Mouse (Mus musculus) frontal cortex, adult 2 months (tissue): ENCODE data around the gene Gm42742. TPM values are rescaled to one million over a fixed set of nuclear protein-coding genes. Genes with fewer than 3 reads are reported as not detected.

Experiments
- DNase-seq, 2 experiments: peaks; one replicate each; pipeline ENCODE4 v3.0.0; 2022; ENCODE audit warnings: low spot score in 1 of 2; ENCODE audit errors: extremely low spot score in 1 of 2
- polyA plus RNA-seq: library from polyadenylated mRNA; depleted of rRNA; stranded (reverse); fragments of >200 nt; gene quantifications from 2 replicates; pipeline ENCODE4 v1.2.3, GENCODE M21; 2012

Gene Gm42742
- polyA plus RNA-seq, 1 experiment, result 113 TPM

DNA sequence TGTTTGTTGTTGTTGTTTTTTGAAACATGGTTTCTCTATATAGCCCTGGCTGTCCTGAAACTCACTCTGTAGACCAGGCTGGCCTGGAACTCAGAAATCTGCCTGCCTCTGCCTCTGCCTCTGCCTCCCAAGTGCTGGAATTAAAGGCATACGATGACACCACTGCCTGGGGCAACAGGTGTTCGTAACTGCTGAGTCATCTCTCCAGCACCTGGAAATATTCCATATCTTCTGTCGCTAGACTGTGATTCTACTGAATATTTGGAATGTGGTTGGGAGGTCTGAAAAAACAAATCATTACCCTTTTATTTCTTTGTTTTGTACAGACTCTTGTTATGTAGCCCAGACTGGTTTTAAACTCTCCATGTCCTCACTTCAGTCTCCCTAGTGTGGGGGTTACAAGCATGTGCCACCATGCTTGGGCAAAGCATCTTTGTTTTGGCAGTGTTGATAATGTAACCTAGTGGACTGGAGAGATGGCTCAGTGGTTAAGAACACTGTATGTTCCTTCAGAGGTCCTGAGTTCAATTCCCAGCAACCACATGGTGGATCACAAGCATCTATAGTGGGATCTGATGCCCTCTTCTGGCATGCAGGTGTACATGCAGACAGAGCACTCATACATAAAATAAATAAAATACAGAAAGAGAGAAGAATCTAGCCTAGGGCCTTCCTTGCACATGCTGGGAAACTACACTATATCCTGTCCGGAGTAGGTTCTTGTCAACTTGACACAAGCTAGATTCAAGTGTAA lies 16.6 kb downstream of the Gm42742 start:
- DNase-seq, result no peak

GRCm38 (mm10) chr7:127003620-127004019 lies 17.3 kb downstream of the Gm42742 start:
- no peak for DNase-seq

- DNase-seq, result no peak
Observed at GRCm38 (mm10) chr7:126999568-126999967, 21.3 kb downstream of the Gm42742 start.

GRCm38 (mm10) chr7:126996449-126996848 lies 24.4 kb downstream of the Gm42742 start:
- no peak for DNase-seq

DNA sequence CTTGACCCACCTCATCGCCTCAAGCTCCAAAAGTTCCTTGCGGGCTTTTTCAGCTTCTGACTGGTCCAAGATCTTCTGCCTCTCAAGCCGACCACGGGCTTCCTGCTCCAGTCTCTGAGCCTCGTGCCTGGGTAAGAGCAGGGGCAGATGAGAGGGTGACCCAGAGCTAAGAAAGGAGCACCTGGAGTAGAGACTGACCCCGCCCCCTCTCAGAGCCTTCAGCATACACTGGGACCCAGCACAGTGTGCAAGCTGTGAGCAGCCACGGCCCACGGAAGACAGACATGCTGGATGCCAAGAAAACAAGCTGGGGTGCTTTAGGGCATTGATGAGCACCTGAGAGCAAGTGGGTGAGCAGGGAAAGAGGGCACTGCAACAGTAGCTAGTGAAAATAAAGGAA lies 32.1 kb downstream of the Gm42742 start:
- no peak for DNase-seq

- DNase-seq, result peak in 1 of 2 experiments; percentile 56
Observed at GRCm38 (mm10) chr7:126986319-126986718, 34.6 kb downstream of the Gm42742 start.

DNA sequence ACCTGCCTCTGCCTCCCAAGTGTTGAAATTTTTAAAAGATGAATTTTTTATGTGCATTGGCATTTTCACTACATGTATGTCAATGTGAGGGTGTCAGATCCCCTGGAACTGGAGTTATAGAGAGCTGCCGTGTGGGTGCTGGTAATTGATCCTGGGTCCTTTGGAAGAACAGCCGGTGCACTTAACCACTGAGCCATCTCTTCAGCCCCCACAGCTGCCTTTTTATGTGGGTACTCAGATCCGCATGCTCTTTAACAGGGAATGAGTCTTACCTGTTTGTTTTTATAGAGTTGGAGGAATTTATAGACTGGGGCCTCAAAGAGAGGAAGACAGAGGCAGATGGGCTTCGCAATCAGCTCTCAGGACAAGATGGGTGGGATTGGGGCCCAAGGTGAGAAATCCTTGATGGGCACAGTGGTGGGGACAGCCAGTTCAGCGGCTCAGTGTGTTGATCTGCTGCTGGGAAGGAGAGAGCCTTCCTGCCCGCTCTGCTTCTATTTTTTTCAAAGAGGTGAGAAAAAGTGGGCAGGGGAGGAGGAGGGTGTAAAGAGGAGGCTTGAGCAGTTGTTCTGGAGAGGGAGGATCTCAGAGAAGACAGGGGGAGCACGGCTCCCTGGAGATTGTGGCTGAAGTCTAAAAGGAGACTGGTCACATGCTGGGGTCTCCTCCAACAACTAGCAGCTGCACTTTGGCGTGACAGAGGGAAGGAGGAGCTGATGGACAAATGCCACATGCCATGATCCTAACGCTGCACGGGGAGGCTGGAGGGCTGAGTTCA lies 36.0 kb downstream of the Gm42742 start:
- DNase-seq, result peak in 1 of 2 experiments; percentile 74

DNA sequence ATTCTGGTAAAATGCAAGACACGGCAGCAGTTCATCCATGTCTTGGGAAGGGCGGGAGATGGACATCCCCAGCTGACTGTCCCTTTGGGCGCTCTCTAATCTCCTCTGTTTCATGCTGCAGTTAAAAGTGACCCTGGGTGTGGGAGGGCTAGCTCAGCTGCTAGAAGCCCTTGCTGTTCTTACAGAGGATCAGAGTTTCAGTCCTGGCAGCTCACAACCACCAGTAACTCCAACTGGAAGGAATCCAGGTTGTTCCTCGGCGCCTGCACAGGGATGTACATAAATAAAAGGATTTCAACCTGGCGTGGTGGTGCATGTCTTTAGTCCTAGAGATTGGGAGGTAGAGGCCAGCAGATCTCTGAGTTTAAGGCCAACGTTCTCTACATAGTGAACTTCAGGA lies 37.8 kb downstream of the Gm42742 start:
- no peak for DNase-seq

DNA sequence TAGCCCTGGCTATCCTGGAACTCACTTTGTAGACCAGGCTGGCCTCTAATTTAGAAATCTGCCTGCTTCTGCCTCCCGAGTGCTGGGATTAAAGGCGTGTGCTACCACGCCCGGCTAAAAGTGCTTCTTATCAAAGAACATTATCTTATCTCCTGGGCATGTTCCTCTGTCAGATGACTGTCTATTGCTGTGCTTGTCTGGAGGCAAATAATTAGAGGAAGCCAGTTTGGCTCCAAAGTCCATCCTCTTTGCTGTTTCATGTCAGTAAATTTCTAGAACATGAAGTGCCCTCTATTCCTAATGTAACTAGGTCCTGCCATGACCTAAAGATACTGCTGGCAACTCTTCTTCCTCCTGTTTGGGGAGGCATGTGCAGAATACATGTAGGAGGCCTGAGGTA lies 38.8 kb downstream of the Gm42742 start:
- DNase-seq, result no peak

GRCm38 (mm10) chr7:126981601-126982000 lies 39.3 kb downstream of the Gm42742 start:
- DNase-seq, result no peak

DNA sequence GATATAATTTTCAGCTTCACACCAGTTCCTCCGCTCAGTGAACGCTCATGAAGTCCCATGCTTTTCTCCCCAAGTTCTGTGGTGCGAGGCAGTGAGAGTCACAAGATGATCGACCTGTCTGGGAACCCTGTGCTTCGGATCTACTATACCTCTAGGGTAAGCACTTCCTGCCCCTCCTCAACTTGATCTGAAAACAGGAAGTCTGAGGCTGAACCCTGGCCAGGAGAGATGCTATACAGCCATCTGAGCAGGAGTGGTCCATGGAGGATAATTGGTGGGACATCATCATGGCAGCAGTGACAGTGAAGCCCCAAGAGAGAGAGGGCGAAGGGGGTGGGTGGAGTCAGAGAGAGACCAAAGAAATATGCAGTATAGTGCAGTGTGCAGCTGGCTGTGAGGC lies 42.1 kb downstream of the Gm42742 start:
- no peak for DNase-seq

DNA sequence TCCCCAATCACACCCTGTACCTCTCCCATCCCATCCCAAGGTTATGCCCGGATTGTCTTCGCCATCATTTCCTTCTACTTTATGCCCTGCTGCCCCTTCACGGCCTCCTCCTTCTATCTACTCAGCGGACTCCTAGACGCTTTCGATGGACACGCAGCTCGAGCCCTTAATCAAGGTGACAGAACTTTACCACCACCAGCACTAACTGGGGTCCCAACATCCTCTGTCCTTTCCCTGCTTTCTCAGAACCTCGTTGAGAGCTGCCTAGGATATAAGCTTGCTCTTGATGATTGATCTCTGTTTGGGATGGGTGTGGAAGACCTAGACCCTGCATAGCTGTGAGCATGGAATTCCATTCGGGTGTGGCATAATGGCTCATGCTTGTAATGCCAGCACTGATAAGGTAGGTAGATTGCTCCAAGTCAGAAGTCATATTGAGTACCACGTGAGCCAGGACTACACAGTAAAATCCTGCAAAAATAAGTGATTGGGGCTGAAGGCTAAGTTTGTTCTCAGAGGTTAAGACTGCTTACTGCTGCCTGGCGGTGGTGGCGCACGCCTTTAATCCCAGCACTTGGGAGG lies 43.9 kb downstream of the Gm42742 start:
- no peak for DNase-seq

GRCm38 (mm10) chr7:126975950-126976866 lies 44.7 kb downstream of the Gm42742 start, which contains the start of gene Cdiptos:
Cdiptos (minus strand) TSS chr7:126976098.
- DNase-seq, result peak; percentile 88 to 98

- DNase-seq, result no peak
Observed at GRCm38 (mm10) chr7:126975893-126975949, 45.2 kb downstream of the Gm42742 start, which contains the start of gene Cdipt. Cdipt (plus strand) TSS chr7:126975914.

- DNase-seq, result no peak
Observed at GRCm38 (mm10) chr7:126975493-126975892, 45.4 kb downstream of the Gm42742 start.

- DNase-seq, result no peak
Observed at GRCm38 (mm10) chr7:126967361-126967760, 53.5 kb downstream of the Gm42742 start.

GRCm38 (mm10) chr7:126965568-126965967 lies 55.3 kb downstream of the Gm42742 start:
- DNase-seq, result no peak
